Mouse (Mus musculus) liver, embryonic 14.5 days (tissue): Measurements from ENCODE around the gene Mitf. TPM values are rescaled to one million over a fixed set of nuclear protein-coding genes. Genes with fewer than 3 reads are reported as not detected.

Experiments used
- ATAC-seq: fragments of 200-750 bp; cut with Nextera tagmentation; 2 replicates; pipeline ENCODE4 v1.8.0; 2017; ENCODE audit warnings: moderate number of reproducible peaks, mild to moderate bottlenecking, moderate library complexity; ENCODE audit not compliant: insufficient read depth
- DNase-seq, 3 experiments: peaks; one replicate each; pipeline ENCODE4 v3.0.0-alpha.2; 2012 to 2013; ENCODE audit warnings: low read depth in 3 of 3, low spot score in 3 of 3
- H3K27ac ChIP-seq: fragments of 300-500 bp; sonication (generic); 2 replicates; pipeline ENCODE4 v1.5.1; 2014; ENCODE audit warnings: moderate library complexity, mild to moderate bottlenecking, control low read depth, inconsistent platforms
- H3K27me3 ChIP-seq: fragments of 300-500 bp; sonication (generic); 2 replicates; pipeline ENCODE4 v1.6.1; 2014; ENCODE audit warnings: mild to moderate bottlenecking, low read length, moderate library complexity; ENCODE audit not compliant: control insufficient read depth, insufficient read depth
- H3K36me3 ChIP-seq: fragments of 300-500 bp; sonication (generic); replicated peaks from 2 replicates; pipeline ENCODE4 v1.6.1; 2014; ENCODE audit warnings: low read depth; ENCODE audit not compliant: control insufficient read depth, insufficient read depth
- H3K4me1 ChIP-seq, 2 experiments: fragments of 200-500 bp in 1 of 2; fragments of 300-500 bp in 1 of 2; sonication (generic) in 1 of 2; replicated peaks; 2 replicates each; pipeline ENCODE4 v1.6.1; 2012 to 2014; ENCODE audit warnings: antibody characterized with exemption in 1 of 2, inconsistent platforms in 1 of 2, low read length in 1 of 2; ENCODE audit not compliant: control insufficient read depth in 2 of 2, insufficient read depth in 2 of 2
- H3K4me2 ChIP-seq: fragments of 300-500 bp; sonication (generic); 2 replicates; pipeline ENCODE4 v1.6.1; 2014; ENCODE audit warnings: low read depth, mild to moderate bottlenecking, control low read depth, moderate library complexity
- H3K4me3 ChIP-seq, 2 experiments: fragments of 200-500 bp in 1 of 2; fragments of 300-500 bp in 1 of 2; sonication (generic) in 1 of 2; 2 replicates each; pipeline ENCODE4 v1.5.1; 2012 to 2014; ENCODE audit warnings: low read depth in 2 of 2, low read length in 2 of 2, mild to moderate bottlenecking in 2 of 2, control low read depth in 1 of 2, inconsistent platforms in 1 of 2, moderate library complexity in 1 of 2; ENCODE audit not compliant: insufficient read depth in 1 of 2
- H3K9ac ChIP-seq: fragments of 300-500 bp; sonication (generic); replicated peaks from 2 replicates; pipeline ENCODE4 v1.6.1; 2014; ENCODE audit warnings: mild to moderate bottlenecking, control low read depth, moderate library complexity
- H3K9me3 ChIP-seq: fragments of 300-500 bp; sonication (generic); 2 replicates; pipeline ENCODE4 v1.6.1; 2016; ENCODE audit warnings: low read length, mixed read lengths; ENCODE audit not compliant: control insufficient read depth
- CTCF ChIP-seq: IDR thresholded peaks from 2 replicates; pipeline ENCODE4 v1.5.1; 2016; ENCODE audit warnings: antibody characterized with exemption, low read depth, control low read depth
- EP300 ChIP-seq: IDR thresholded peaks from 2 replicates; pipeline ENCODE4 v1.6.1; 2016; ENCODE audit warnings: antibody characterized with exemption, low read depth
- WGBS: fragments of 180-500 bp; shearing (Covaris S2); extraction: QIAGEN DNeasy Blood & Tissue Kit; methylation state at CpG from one replicate; pipeline ENCODE4 v1.1.7; 2014; ENCODE audit not compliant: insufficient replicate concordance; 5-methylcytosine and 5-hydroxymethylcytosine counted together
- polyA plus RNA-seq, 2 experiments: library from polyadenylated mRNA; depleted of rRNA in 1 of 2; stranded (reverse) in 1 of 2; unstranded in 1 of 2; fragments of >200 nt; fragmentation: Nextera tagmentation in 1 of 2; extraction: Ambion mirVana in 1 of 2; gene quantifications; 2 replicates each; pipeline versions ENCODE4 v1.2.1 to v1.2.3; 2012 to 2014

Mitf gene
- polyA plus RNA-seq, 2 experiments = 0.25 to 0.38 TPM

DNA sequence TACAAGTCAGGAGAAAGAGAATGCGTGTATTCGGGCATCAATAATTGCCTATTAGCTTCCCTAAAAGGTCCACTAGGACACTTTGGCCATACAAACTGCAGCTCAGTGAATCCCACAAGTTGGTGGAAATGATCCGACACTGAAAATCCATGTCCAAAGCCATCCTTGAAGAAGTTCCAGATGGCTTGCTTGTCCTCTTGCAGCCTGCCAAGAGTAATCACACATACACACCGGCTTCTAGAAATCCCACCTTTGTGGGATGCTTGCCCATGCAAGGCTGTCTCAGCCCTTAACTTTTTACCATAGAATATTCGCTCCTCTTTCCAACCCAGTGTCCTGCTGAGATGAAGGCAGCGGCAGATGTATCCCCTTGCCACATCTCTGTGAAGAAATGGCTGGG, 240.9 kb downstream of the Mitf start:
- Histone ChIP-seq H3K9ac (no peak overlapping the region), H3K36me3 (no peaks in the 10 kb centered on the region), H3K9me3 (no peaks in the 10 kb centered on the region), H3K27me3 (no peaks in the 10 kb centered on the region), H3K4me1 (no peaks in the 10 kb centered on the region), H3K27ac (no peak overlapping the region), H3K4me2 (no peak overlapping the region), H3K4me3 (no peak overlapping the region)
- no peak for ATAC-seq
- TF ChIP-seq CTCF (no peak), EP300 (no peak)
- DNase-seq = no peak
- 58% methylated on average over 6 of the region's 6 CpGs for WGBS

DNA sequence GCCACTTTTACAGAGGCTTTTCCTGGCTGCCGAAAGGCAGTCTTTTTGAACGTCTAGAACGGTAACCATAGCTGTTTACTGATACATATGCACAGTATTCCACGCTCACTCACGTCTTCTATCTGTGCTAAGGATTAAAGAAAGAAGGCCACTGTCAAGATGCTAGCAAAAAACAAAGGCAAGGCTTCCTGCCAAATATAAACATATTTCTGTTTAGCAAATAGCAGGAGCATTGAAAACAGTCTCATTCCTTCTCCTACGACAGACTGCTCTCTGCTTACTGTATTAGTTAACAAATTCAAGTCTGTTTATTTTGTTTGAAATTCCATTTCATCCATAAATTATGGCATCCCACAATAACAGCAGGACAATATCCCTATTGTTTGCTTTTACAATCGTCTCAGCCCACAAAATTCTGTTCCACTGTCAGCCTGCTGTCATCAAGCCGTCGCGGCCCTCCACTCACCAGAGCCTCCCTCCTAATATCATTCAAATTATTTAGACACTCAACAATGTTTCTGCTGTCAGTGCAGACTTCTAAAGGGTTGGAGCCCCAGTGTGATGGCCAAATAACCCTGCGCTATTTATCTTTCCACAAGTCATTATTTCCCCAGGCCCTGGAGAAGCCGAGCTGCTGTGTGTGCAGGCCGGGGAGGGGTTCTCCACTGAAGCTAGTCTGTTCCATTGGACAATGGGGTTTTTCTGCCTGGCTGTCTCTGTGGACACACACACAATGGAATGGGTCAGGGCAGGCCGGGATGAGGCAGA, 242.0 kb downstream of the Mitf start:
- H3K36me3 ChIP-seq = no peaks in the 10 kb centered on the region
- H3K4me3 ChIP-seq = no peak overlapping the region
- H3K9ac ChIP-seq = no peak overlapping the region
- H3K4me1 ChIP-seq = no peaks in the 10 kb centered on the region
- no peak for DNase-seq
- no peaks in the 10 kb centered on the region for H3K9me3 ChIP-seq
- no peak overlapping the region for H3K27ac ChIP-seq
- H3K27me3 ChIP-seq = no peaks in the 10 kb centered on the region
- TF ChIP-seq CTCF (no peak), EP300 (no peak)
- no peak for ATAC-seq
- 64% methylated on average over 14 of the region's 14 CpGs for WGBS
- H3K4me2 ChIP-seq = no peak overlapping the region

DNA sequence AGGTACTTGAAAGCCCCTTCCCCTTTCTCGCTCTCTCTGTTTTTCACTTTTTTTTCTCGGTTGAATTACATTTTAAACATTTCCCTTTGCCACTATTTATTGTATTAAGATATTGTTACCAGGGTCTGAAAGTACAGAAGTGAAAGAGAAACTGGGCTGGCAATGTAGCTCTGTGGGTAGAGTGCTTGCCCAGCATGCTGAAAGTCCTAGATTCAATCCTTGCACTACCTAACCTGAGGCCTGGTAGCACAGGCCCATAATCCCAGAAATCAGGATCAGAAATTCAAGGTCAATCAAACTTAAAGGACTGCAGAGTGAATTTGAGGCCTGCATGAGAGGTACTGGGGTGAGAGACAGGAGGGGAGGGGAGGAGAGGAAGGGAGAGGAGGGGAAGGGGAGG, 242.7 kb downstream of the Mitf start:
- WGBS = 72% methylated on average over 2 of the region's 2 CpGs
- no peaks in the 10 kb centered on the region for H3K9me3 ChIP-seq
- no peak for ATAC-seq

DNA sequence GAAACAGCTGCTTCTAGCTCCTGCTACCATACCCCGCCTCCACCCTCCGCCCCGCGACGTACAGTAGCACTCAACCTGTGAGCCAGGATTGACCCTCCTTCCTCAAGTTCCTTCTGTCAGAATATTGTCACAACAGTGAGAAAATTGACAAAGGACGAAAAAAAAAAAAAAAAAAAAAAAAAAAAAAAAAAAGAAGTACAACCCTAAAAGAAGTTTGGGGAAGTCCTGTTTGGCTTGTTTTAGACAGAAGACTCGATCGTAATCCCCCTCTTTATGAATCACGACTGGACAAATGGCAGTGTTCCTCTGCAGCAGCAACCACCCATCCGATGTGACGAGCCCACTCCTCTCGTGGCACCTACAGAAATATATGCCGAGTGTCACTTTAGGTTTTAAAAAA, 255.0 kb downstream of the Mitf start:
- Histone ChIP-seq H3K9me3 (no peaks in the 10 kb centered on the region), H3K4me3 (no peak overlapping the region), H3K4me1 (no peaks in the 10 kb centered on the region), H3K36me3 (no peaks in the 10 kb centered on the region), H3K27me3 (no peaks in the 10 kb centered on the region), H3K27ac (no peak overlapping the region), H3K9ac (no peak overlapping the region), H3K4me2 (no peak overlapping the region)
- no peak for TF ChIP-seq EP300
- TF ChIP-seq CTCF = no peak
- 70% methylated on average over 13 of the region's 13 CpGs for WGBS
- no peak for ATAC-seq
- DNase-seq = no peak

More for the DNA sequence above, 242.7 kb downstream of the Mitf start:
- H3K4me3 ChIP-seq = no peak overlapping the region
- H3K27ac ChIP-seq = no peak overlapping the region
- no peak overlapping the region for H3K9ac ChIP-seq
- no peaks in the 10 kb centered on the region for H3K27me3 ChIP-seq
- no peaks in the 10 kb centered on the region for H3K4me1 ChIP-seq
- TF ChIP-seq CTCF (no peak), EP300 (no peak)
- DNase-seq = no peak
- H3K4me2 ChIP-seq = no peak overlapping the region
- no peaks in the 10 kb centered on the region for H3K36me3 ChIP-seq

DNA sequence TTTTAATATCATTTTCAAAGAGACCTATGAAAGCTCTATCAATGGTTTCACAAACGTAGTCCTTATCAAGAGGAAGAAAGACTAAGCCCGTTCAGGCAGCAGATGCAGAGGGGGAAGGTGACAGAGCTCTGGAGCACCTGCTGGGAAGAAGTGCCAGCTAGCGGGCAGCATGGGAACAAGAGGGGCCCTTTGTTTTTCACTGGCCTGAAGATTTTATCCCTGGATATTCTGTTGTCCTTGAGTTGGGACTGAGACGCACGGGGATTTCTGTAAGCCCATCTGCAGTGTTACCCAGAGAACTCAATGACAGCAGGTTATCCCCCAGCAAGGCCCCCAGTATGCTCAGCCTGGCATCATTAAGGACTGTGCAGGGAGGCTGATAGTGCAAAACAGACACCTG, 258.1 kb downstream of the Mitf start:
- no peak overlapping the region for H3K4me3 ChIP-seq
- 22% methylated on average over 5 of the region's 5 CpGs for WGBS

More for the DNA sequence above, 258.1 kb downstream of the Mitf start:
- no peak overlapping the region for H3K9ac ChIP-seq
- H3K4me2 ChIP-seq = no peak overlapping the region
- H3K4me1 ChIP-seq = no peaks in the 10 kb centered on the region
- no peak for TF ChIP-seq EP300
- TF ChIP-seq CTCF = no peak
- no peaks in the 10 kb centered on the region for H3K9me3 ChIP-seq
- no peak overlapping the region for H3K27ac ChIP-seq
- ATAC-seq = no peak
- no peaks in the 10 kb centered on the region for H3K27me3 ChIP-seq
- no peaks in the 10 kb centered on the region for H3K36me3 ChIP-seq
- DNase-seq = no peak
